Comparison of ENCODE assay signal across 8 mouse cellular contexts in the genomic region with DNA sequence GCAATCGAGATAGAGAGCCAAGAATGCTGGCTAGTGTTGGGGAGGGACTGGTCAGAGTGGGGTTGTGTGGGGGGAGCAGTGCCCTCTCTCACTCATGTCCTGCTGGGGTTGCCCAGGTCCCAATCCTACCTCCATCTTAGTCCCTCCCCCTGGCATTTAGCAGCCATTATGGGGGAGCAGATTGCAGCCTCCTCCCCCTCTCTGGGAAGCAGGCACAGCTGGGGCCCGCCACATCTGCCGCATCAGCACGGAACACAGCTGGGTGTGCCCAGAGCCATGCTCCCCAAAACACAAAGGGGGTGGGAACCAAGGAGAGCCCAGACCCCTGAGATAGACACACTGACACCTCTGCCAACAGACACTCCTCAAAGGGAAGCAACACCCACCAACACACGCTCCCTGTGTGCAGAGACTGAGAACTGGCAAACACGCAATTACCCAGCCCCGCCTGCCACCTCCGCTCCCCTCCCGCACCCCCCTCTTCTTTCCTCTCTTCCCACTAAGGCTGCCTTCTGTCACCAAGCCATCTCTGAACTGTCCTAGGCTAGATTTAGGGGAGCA. TPM values are rescaled to one million over a fixed set of nuclear protein-coding genes. Genes with fewer than 3 reads are reported as not detected.
DNase-seq lines count a peak whose midpoint lies in the region; ATAC-seq and TF ChIP-seq lines count a peak whose summit lies in the region.

No protein-coding gene starts in this region.

- no peak for DNase-seq in heart, adult 18-20 months
- no peak for DNase-seq in liver, postnatal 0 days
- no peak for DNase-seq in thymus, postnatal 14 days
- no peak for DNase-seq in adipocyte (ENCODE audit: low spot score)
- no peak for DNase-seq in kidney, adult 8-10 months

- TF ChIP-seq CTCF in E14TG2a.4 (conservative IDR thresholded peaks at IDR 0.05; ENCODE audit: low read length): no peak
- no peak for TF ChIP-seq CTCF in liver, postnatal 0 days (IDR thresholded peaks at IDR 0.05; ENCODE audit: low read depth)

- H3K9me3 ChIP-seq in heart, embryonic 11.5 days (replicated peaks; ENCODE audit: control insufficient read depth, low read length): no peaks in the 10 kb centered on the region
- peaks cover 7% of the 10 kb centered on the region; the same call in 1 of the 2 replicates for H3K9me3 ChIP-seq in E14TG2a.4 (ENCODE audit: low read length)
- H3K9me3 ChIP-seq in forebrain, embryonic 16.5 days (ENCODE audit: control insufficient read depth, low read length): no peaks in the 10 kb centered on the region
- H3K9me3 ChIP-seq in liver, postnatal 0 days (ENCODE audit: low read length): no peaks in the 10 kb centered on the region

- peak overlapping the region; percentile 71 for H3K4me2 ChIP-seq in heart, embryonic 11.5 days
- H3K4me2 ChIP-seq in forebrain, embryonic 16.5 days (ENCODE audit: low read length): peak overlapping the region; percentile 28; the same call in 1 of the 2 replicates
- H3K4me2 ChIP-seq in liver, postnatal 0 days (ENCODE audit: low read depth, low read length): peak overlapping the region; percentile 27

- H3K27ac ChIP-seq in heart, embryonic 11.5 days (ENCODE audit: low read depth, low read length): no peak overlapping the region
- H3K27ac ChIP-seq in forebrain, embryonic 16.5 days (ENCODE audit: low read length): no peak overlapping the region
- no peak overlapping the region for H3K27ac ChIP-seq in liver, postnatal 0 days (ENCODE audit: low read depth)

- no peak for TF ChIP-seq EP300 in liver, postnatal 0 days (IDR thresholded peaks at IDR 0.05; ENCODE audit: low read depth)

- H3K27me3 ChIP-seq in heart, embryonic 11.5 days (ENCODE audit: control insufficient read depth, insufficient read depth, low read length): peaks cover 35% of the 10 kb centered on the region
- peaks cover 52% of the 10 kb centered on the region for H3K27me3 ChIP-seq in E14TG2a.4 (ENCODE audit: insufficient read depth, low read length)
- H3K27me3 ChIP-seq in forebrain, embryonic 16.5 days (replicated peaks; ENCODE audit: control insufficient read depth, insufficient read depth, low read length): peaks cover 14% of the 10 kb centered on the region
- peaks cover 41% of the 10 kb centered on the region for H3K27me3 ChIP-seq in liver, postnatal 0 days (ENCODE audit: insufficient read depth, low read length)

- WGBS in heart, embryonic 11.5 days (ENCODE audit: insufficient replicate concordance): 11% methylated on average over 9 of the region's 9 CpGs
- WGBS in forebrain, embryonic 16.5 days: 9% methylated on average over 9 of the region's 9 CpGs
- WGBS in liver, postnatal 0 days (ENCODE audit: insufficient replicate concordance): 8% methylated on average over 8 of the region's 9 CpGs

- no peak for ATAC-seq in heart, embryonic 11.5 days (replicated peaks; ENCODE audit: insufficient number of reproducible peaks, low FRiP score, low TSS enrichment)
- peak; percentile 32 for ATAC-seq in forebrain, embryonic 16.5 days
- ATAC-seq in liver, postnatal 0 days: peak; percentile 25

- peak overlapping the region; percentile 58 for H3K9ac ChIP-seq in heart, embryonic 11.5 days (ENCODE audit: low read depth, low read length)
- no peak overlapping the region for H3K9ac ChIP-seq in forebrain, embryonic 16.5 days (replicated peaks; ENCODE audit: low read depth, low read length)
- H3K9ac ChIP-seq in liver, postnatal 0 days (replicated peaks): no peak overlapping the region

- H3K4me3 ChIP-seq in heart, embryonic 11.5 days (ENCODE audit: low read depth, low read length): no peak overlapping the region
- H3K4me3 ChIP-seq in E14TG2a.4 (replicated peaks; ENCODE audit: low read length): 0 out of 2 replicates have a peak overlapping the region, but pooled peaks have one; percentile 13
- no peak overlapping the region for H3K4me3 ChIP-seq in forebrain, embryonic 16.5 days (replicated peaks; ENCODE audit: low read length)
- no peak overlapping the region for H3K4me3 ChIP-seq in liver, postnatal 0 days (ENCODE audit: low read depth, low read length)

- H3K4me1 ChIP-seq in heart, embryonic 11.5 days (ENCODE audit: control insufficient read depth, insufficient read depth, low read length): peaks cover 64% of the 10 kb centered on the region
- H3K4me1 ChIP-seq in E14TG2a.4 (replicated peaks; ENCODE audit: low read depth, low read length): peaks cover 97% of the 10 kb centered on the region
- H3K4me1 ChIP-seq in forebrain, embryonic 16.5 days (replicated peaks; ENCODE audit: control insufficient read depth, insufficient read depth, low read length): peaks cover 78% of the 10 kb centered on the region
- peaks cover 34% of the 10 kb centered on the region for H3K4me1 ChIP-seq in liver, postnatal 0 days (ENCODE audit: insufficient read depth)

- H3K36me3 ChIP-seq in heart, embryonic 11.5 days (ENCODE audit: control insufficient read depth, insufficient read depth, low read length): no peaks in the 10 kb centered on the region
- H3K36me3 ChIP-seq in E14TG2a.4 (ENCODE audit: insufficient read depth, low read length): peaks cover 16% of the 10 kb centered on the region
- H3K36me3 ChIP-seq in forebrain, embryonic 16.5 days (ENCODE audit: control insufficient read depth, insufficient read depth): peaks cover 2% of the 10 kb centered on the region; the same call in 1 of the 2 replicates
- H3K36me3 ChIP-seq in liver, postnatal 0 days (replicated peaks; ENCODE audit: insufficient read depth, low read length): 0 out of 2 replicates have a peak, but pooled peaks cover 7% of the 10 kb centered on the region

RNA-seq across cellular contexts. Expression of a gene that starts 5.0 kb away (rescaled TPM):
- 0.11 TPM in 2 replicates for polyA plus RNA-seq in heart, embryonic 11.5 days (2014; fragmentation: Nextera tagmentation; extraction: Ambion mirVana)
- not detected for total RNA-seq in heart, adult 18-20 months (2021)
- polyA plus RNA-seq in forebrain, embryonic 16.5 days (2015; fragmentation: Nextera tagmentation; extraction: Ambion mirVana): 4.0 and 7.2 TPM in 2 replicates
- not detected in 2 replicates for polyA plus RNA-seq in liver, postnatal 0 days (2015; fragmentation: Nextera tagmentation; extraction: Ambion mirVana)

RNA-seq across cellular contexts. Expression of a gene that starts 9.5 kb away (rescaled TPM):
- polyA plus RNA-seq in heart, embryonic 11.5 days (2014; fragmentation: Nextera tagmentation; extraction: Ambion mirVana): 49.8 and 57.2 TPM in 2 replicates
- total RNA-seq in heart, adult 18-20 months (2021): 10 to 100 TPM; 34.5 to 38.2 TPM
- 86.4 and 93.1 TPM in 2 replicates for polyA plus RNA-seq in forebrain, embryonic 16.5 days (2015; fragmentation: Nextera tagmentation; extraction: Ambion mirVana)
- polyA plus RNA-seq in liver, postnatal 0 days (2015; fragmentation: Nextera tagmentation; extraction: Ambion mirVana): 21.0 and 22.0 TPM in 2 replicates

RNA-seq across cellular contexts. Expression of a gene that starts 33.9 kb away (rescaled TPM):
- polyA plus RNA-seq in heart, embryonic 11.5 days (2014; fragmentation: Nextera tagmentation; extraction: Ambion mirVana): 21.4 and 24.6 TPM in 2 replicates
- total RNA-seq in heart, adult 18-20 months (2021): 10 to 100 TPM; 22.0 to 22.4 TPM
- polyA plus RNA-seq in forebrain, embryonic 16.5 days (2015; fragmentation: Nextera tagmentation; extraction: Ambion mirVana): 28.1 and 29.2 TPM in 2 replicates
- polyA plus RNA-seq in liver, postnatal 0 days (2015; fragmentation: Nextera tagmentation; extraction: Ambion mirVana): 3.1 and 3.3 TPM in 2 replicates

RNA-seq across cellular contexts. Expression of a gene that starts 34.1 kb away (rescaled TPM):
- polyA plus RNA-seq in heart, embryonic 11.5 days (2014; fragmentation: Nextera tagmentation; extraction: Ambion mirVana): 0.14 and 0.54 TPM in 2 replicates
- under 1 TPM; 0.30 to 0.46 TPM for total RNA-seq in heart, adult 18-20 months (2021)
- polyA plus RNA-seq in forebrain, embryonic 16.5 days (2015; fragmentation: Nextera tagmentation; extraction: Ambion mirVana): 59.8 and 60.5 TPM in 2 replicates
- polyA plus RNA-seq in liver, postnatal 0 days (2015; fragmentation: Nextera tagmentation; extraction: Ambion mirVana): 0.08 TPM in 1 of 2 replicates, not detected in the other
